Mouse (Mus musculus): ENCODE data around the gene Gps2. TPM values are rescaled to one million over a fixed set of nuclear protein-coding genes. Genes with fewer than 3 reads are reported as not detected.
"Not testable (repeated sequence)": the region's sequence is repeated elsewhere in the genome, so short reads cannot be mapped to it uniquely, and the experiment has no call there.

Gene Gps2
- polyA plus RNA-seq, 1 experiment, result 38.0 TPM

- no peak overlapping the region for H3K4me2 ChIP-seq (ENCODE audit: low read depth)
- TF ChIP-seq POLR2AphosphoS2 (IDR thresholded peaks at IDR 0.05; ENCODE audit: insufficient read length, low read depth) (no peak), TCF3 (IDR thresholded peaks at IDR 0.05; ENCODE audit: insufficient read length, low read depth) (no peak), USF1 (IDR thresholded peaks at IDR 0.05; ENCODE audit: low read depth) (no peak), MAX (IDR thresholded peaks at IDR 0.05; ENCODE audit: low read depth) (no peak), MYOD1 (IDR thresholded peaks at IDR 0.05; ENCODE audit: control insufficient read depth in 1 of 3, insufficient read length in 2 of 3, low read depth in 2 of 3) (no peak), E2F4 (IDR thresholded peaks at IDR 0.05; ENCODE audit: insufficient read depth) (no peak), SRF (IDR thresholded peaks at IDR 0.05; ENCODE audit: control insufficient read depth, insufficient read length, low read depth) (no peak), MYOG (IDR thresholded peaks at IDR 0.05; ENCODE audit: control insufficient read depth in 1 of 3, insufficient read depth in 1 of 3, insufficient read length in 2 of 3, low read depth in 2 of 3) (no peak), REST (IDR thresholded peaks at IDR 0.05; ENCODE audit: insufficient read depth, insufficient read length) (no peak)
Measured at GRCm38 (mm10) chr11:69953267-69953915, 39.7 kb downstream of the Gps2 start.

DNA sequence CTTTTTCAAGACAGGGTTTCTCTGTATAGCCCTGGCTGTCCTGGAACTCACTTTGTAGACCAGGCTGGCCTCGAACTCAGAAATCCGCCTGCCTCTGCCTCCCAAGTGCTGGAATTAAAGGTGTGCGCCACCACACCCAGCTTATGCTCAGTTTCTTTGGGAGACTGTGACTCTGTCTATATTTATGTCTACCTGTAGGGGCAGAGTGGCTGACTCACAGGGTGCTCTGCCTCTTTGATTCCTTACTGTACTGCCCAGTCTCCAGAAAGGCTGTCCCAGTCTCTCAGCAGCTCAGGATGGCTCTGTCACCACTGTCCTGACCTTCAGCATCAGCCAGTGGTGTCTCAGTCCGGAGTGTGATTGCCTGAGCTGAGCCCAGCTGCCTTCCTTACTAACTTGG lies 41.9 kb downstream of the Gps2 start:
- not testable (repeated sequence) for H3K4me3 ChIP-seq; H3K36me3 ChIP-seq (ENCODE audit: control insufficient read depth, insufficient read depth); H3K79me2 ChIP-seq (ENCODE audit: control insufficient read depth, insufficient read depth); H3K4me2 ChIP-seq (ENCODE audit: low read depth); H3ac ChIP-seq (ENCODE audit: control insufficient read depth, insufficient read length)
- peaks cover 11% of the 10 kb centered on the region for H3K27me3 ChIP-seq (ENCODE audit: control insufficient read depth, insufficient read depth, insufficient read length)

More at GRCm38 (mm10) chr11:69953267-69953915, 39.7 kb downstream of the Gps2 start:
- H3K27me3 ChIP-seq (ENCODE audit: control insufficient read depth, insufficient read depth, insufficient read length), result peaks cover 11% of the 10 kb centered on the region
- H3ac ChIP-seq (ENCODE audit: control insufficient read depth, insufficient read length), result no peak overlapping the region
- H3K79me2 ChIP-seq (ENCODE audit: control insufficient read depth, insufficient read depth), result no peaks in the 10 kb centered on the region
- no peaks in the 10 kb centered on the region for H3K36me3 ChIP-seq (ENCODE audit: control insufficient read depth, insufficient read depth)
- no peak overlapping the region for H3K4me3 ChIP-seq

DNA sequence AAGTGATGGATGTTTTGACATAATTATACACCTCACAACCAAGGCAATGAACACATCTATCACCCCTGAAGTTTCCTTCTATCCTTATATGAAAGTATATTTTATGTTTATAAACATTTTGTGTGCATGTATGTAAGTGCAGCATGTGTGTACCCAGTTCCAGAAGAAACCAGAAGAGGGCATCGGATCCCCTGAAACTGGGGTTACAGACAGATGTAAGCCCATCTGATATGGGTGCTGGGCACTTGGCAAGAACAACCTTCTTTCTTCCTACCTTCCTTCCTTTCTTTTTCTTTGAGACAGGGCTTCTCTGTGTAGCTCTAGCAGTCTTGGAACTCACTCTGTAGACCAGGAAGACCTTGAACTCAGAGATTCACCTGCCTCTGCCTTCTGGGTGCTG lies 42.5 kb downstream of the Gps2 start:
- peaks cover 11% of the 10 kb centered on the region for H3K27me3 ChIP-seq (ENCODE audit: control insufficient read depth, insufficient read depth, insufficient read length)
- TF ChIP-seq CEBPB (IDR thresholded peaks at IDR 0.05; ENCODE audit: insufficient read depth, poor library complexity, severe bottlenecking) (no peak), POLR2A (IDR thresholded peaks at IDR 0.05; ENCODE audit: insufficient read length, low read depth) (no peak), REST (IDR thresholded peaks at IDR 0.05; ENCODE audit: insufficient read depth, insufficient read length) (no peak), TCF12 (IDR thresholded peaks at IDR 0.05; ENCODE audit: insufficient read depth, poor library complexity, severe bottlenecking) (no peak), USF1 (IDR thresholded peaks at IDR 0.05; ENCODE audit: low read depth) (no peak), POLR2AphosphoS2 (IDR thresholded peaks at IDR 0.05; ENCODE audit: insufficient read length, low read depth) (no peak), MYOD1 (IDR thresholded peaks at IDR 0.05; ENCODE audit: control insufficient read depth in 1 of 3, insufficient read length in 2 of 3, low read depth in 2 of 3) (no peak), MAX (IDR thresholded peaks at IDR 0.05; ENCODE audit: low read depth) (no peak), TCF3 (IDR thresholded peaks at IDR 0.05; ENCODE audit: insufficient read length, low read depth) (no peak), E2F4 (IDR thresholded peaks at IDR 0.05; ENCODE audit: insufficient read depth) (no peak), MYOG (IDR thresholded peaks at IDR 0.05; ENCODE audit: control insufficient read depth in 1 of 3, insufficient read depth in 1 of 3, insufficient read length in 2 of 3, low read depth in 2 of 3) (no peak), SRF (IDR thresholded peaks at IDR 0.05; ENCODE audit: control insufficient read depth, insufficient read length, low read depth) (no peak)
- H3ac ChIP-seq (ENCODE audit: control insufficient read depth, insufficient read length), result no peak overlapping the region
- H3K4me3 ChIP-seq, result no peak overlapping the region
- no peak overlapping the region for H3K4me2 ChIP-seq (ENCODE audit: low read depth)
- H3K36me3 ChIP-seq (ENCODE audit: control insufficient read depth, insufficient read depth), result no peaks in the 10 kb centered on the region
- H3K79me2 ChIP-seq (ENCODE audit: control insufficient read depth, insufficient read depth), result no peaks in the 10 kb centered on the region

DNA sequence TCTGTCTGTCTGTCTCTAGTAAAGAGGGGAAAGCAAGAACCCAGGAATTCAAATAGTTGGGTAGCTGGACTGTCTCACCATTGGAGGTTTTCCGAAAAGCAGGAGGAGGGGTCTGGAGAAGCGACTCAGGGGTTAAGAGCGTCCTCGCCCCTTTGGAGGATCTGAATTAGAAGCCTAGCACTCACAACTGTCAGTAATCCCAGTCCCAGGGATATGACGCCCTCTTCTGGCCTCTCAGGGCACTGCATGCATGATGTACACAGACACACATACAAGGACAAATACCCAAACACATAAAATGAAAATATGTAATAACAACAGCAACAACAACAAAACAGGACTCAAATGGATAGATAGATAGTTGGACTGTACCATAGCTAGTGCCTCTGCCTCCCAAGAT lies 46.9 kb downstream of the Gps2 start:
- Histone ChIP-seq H3ac (ENCODE audit: control insufficient read depth, insufficient read length) (no peak overlapping the region), H3K4me2 (ENCODE audit: low read depth) (no peak overlapping the region), H3K27me3 (ENCODE audit: control insufficient read depth, insufficient read depth, insufficient read length) (peaks cover 28% of the 10 kb centered on the region), H3K36me3 (ENCODE audit: control insufficient read depth, insufficient read depth) (no peaks in the 10 kb centered on the region), H3K4me3 (no peak overlapping the region), H3K79me2 (ENCODE audit: control insufficient read depth, insufficient read depth) (no peaks in the 10 kb centered on the region)
- no peak for TF ChIP-seq CEBPB (IDR thresholded peaks at IDR 0.05; ENCODE audit: insufficient read depth, poor library complexity, severe bottlenecking)
- no peak for TF ChIP-seq USF1 (IDR thresholded peaks at IDR 0.05; ENCODE audit: low read depth)
- TF ChIP-seq TCF12 (IDR thresholded peaks at IDR 0.05; ENCODE audit: insufficient read depth, poor library complexity, severe bottlenecking), result no peak
- no peak for TF ChIP-seq MAX (IDR thresholded peaks at IDR 0.05; ENCODE audit: low read depth)
- TF ChIP-seq REST (IDR thresholded peaks at IDR 0.05; ENCODE audit: insufficient read depth, insufficient read length), result no peak
- TF ChIP-seq TCF3 (IDR thresholded peaks at IDR 0.05; ENCODE audit: insufficient read length, low read depth), result no peak
- no peak for TF ChIP-seq E2F4 (IDR thresholded peaks at IDR 0.05; ENCODE audit: insufficient read depth)
- TF ChIP-seq MYOG (IDR thresholded peaks at IDR 0.05; ENCODE audit: control insufficient read depth in 1 of 3, insufficient read depth in 1 of 3, insufficient read length in 2 of 3, low read depth in 2 of 3), result no peak
- TF ChIP-seq POLR2AphosphoS2 (IDR thresholded peaks at IDR 0.05; ENCODE audit: insufficient read length, low read depth), result no peak

DNA sequence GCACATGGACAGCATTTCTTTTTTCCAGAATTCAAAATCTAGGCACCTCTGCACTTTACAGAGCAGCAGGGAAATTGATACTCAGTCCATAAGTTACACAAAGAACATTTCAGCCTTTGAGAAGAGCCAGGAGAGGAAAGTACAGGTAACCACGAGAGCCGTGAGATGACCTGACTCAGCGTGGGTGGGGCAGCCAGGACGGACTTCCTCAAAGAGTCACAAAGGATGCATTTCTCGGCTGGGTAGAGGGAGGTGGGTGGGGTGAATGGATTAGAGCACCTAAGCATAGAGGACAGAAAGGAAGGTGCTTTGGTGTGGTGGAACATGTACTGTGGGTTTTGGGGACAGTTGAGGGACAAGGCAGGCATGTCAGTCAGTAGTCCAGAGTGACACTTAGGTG lies 48.2 kb downstream of the Gps2 start:
- Histone ChIP-seq H3K27me3 (ENCODE audit: control insufficient read depth, insufficient read depth, insufficient read length) (peaks cover 36% of the 10 kb centered on the region), H3K79me2 (ENCODE audit: control insufficient read depth, insufficient read depth) (no peaks in the 10 kb centered on the region), H3K4me2 (ENCODE audit: low read depth) (no peak overlapping the region), H3K36me3 (ENCODE audit: control insufficient read depth, insufficient read depth) (no peaks in the 10 kb centered on the region), H3K4me3 (no peak overlapping the region), H3ac (ENCODE audit: control insufficient read depth, insufficient read length) (no peak overlapping the region)
- TF ChIP-seq USF1 (IDR thresholded peaks at IDR 0.05; ENCODE audit: low read depth) (no peak), E2F4 (IDR thresholded peaks at IDR 0.05; ENCODE audit: insufficient read depth) (no peak), CEBPB (IDR thresholded peaks at IDR 0.05; ENCODE audit: insufficient read depth, poor library complexity, severe bottlenecking) (no peak)

Data from myocyte (in vitro differentiated cells).